Mouse (Mus musculus) left cerebral cortex, adult 2 months (tissue): ENCODE measurements around the gene Pgm5. TPM values are rescaled to one million over a fixed set of nuclear protein-coding genes. Genes with fewer than 3 reads are reported as not detected.
A peak's percentile ranks its signal among the peaks of the same experiment; 100 is the strongest.

Experiments
- DNase-seq, 2 experiments: peaks; one replicate each; pipeline ENCODE4 v3.0.0; 2021 to 2022; ENCODE audit warnings: low spot score in 2 of 2, mixed read lengths in 1 of 2; ENCODE audit errors: extremely low spot score in 1 of 2
- H3K27ac ChIP-seq: fragments of 200-600 bp; 2 replicates; pipeline ENCODE4 v1.8.1; 2022
- H3K4me3 ChIP-seq: fragments of 200-600 bp; 2 replicates; pipeline ENCODE4 v1.8.1; 2022
- CTCF ChIP-seq: fragments of 200-600 bp; IDR thresholded peaks from 2 replicates; pipeline ENCODE4 v1.8.1; 2022; ENCODE audit warnings: antibody characterized with exemption, mild to moderate bottlenecking, moderate library complexity
- intact Hi-C: fragments of 180-260 bp; cut with DNase I; formaldehyde crosslinking; loops from one replicate; pipeline ENCODE4 v1.15.1; 2025
- total RNA-seq, 2 experiments: library from RNA; stranded (reverse); gene quantifications; 2 replicates each; pipeline ENCODE4 v1.2.3; 2021

Pgm5 gene
- total RNA-seq, 2 experiments from 2014 or later, result 6.2 to 6.3 TPM

DNA sequence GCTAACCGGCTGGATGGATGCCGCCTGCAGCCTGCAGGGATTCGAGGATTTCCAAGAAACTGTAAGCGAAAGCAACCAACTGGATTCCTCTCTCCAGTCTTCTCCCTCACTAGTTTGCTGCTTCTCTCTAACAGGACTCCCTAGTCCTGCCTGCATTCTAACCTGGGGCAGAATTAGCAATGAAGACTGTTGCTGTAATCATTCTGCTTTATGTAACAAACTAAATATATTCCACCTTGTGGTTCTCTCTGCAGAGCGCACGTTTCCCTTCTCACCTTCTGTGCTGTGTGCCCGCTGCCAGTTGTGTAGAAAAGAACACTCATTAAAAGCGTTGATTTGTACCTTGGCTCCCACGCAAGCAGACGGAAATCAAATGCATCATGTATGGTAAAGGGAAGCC, 225.0 kb downstream of the Pgm5 start:
- H3K27ac ChIP-seq, result no peak overlapping the region
- intact Hi-C loops, result loop anchor here (5.0 kb wide), 1 partner anchor 66 kb away; no protein-coding TSS in a partner anchor
- no peak; the same call in 1 of the 2 replicates for TF ChIP-seq CTCF
- peak in 1 of 2 experiments; percentile 21 for DNase-seq
- H3K4me3 ChIP-seq, result no peak overlapping the region

DNA sequence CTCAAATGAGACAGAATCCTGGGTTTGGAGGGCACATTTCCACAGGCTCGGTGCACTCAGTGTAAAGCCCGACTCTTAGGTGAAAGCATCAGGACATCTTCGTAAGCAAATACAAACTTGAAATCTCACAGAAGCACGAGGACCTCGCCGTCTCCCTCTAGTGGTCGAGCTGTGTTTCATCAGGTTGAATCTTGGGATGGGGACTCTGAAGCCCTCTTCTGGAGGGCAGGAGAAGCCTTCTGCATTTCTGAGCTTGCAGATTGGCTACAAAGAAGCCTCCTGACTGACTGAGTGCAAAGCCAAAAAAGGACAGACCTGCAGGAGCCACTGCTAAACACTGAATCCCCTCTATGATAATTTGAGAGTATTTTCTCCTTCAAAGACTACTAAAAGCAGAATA, 227.1 kb downstream of the Pgm5 start:
- TF ChIP-seq CTCF, result peak; percentile 98
- DNase-seq, result peak; percentile 51 to 71
- Histone ChIP-seq H3K4me3 (no peak overlapping the region), H3K27ac (no peak overlapping the region)
- intact Hi-C loops, result loop anchor here (2.0 to 5.0 kb wide), 3 partner anchors 68 to 334 kb away; no protein-coding TSS in a partner anchor

Other genes with a start within 250 kb of the Pgm5 start
- under 1 TPM; 0.23 to 0.72 TPM for gene Tmem252, start 187.8 kb downstream of the Pgm5 start, total RNA-seq
- 100 to 1,000 TPM; 185 to 197 TPM for gene Gm10053, start 13.8 kb upstream of the Pgm5 start, total RNA-seq
- gene Foxd4, start 39.3 kb upstream of the Pgm5 start, total RNA-seq, result not detected
- gene Cbwd1, start 99.8 kb upstream of the Pgm5 start, total RNA-seq, result 10 to 100 TPM; 12.4 to 16.2 TPM
- gene Dock8, start 137.7 kb upstream of the Pgm5 start, total RNA-seq, result 1 to 10 TPM; 3.5 to 4.6 TPM